14 mouse cellular contexts compared by ENCODE assay signal in genomic region chr7:131113676-131114075, GRCm38 (mm10). TPM values are rescaled to one million over a fixed set of nuclear protein-coding genes. Genes with fewer than 3 reads are reported as not detected.
DNase-seq lines count a peak whose midpoint lies in the region; ATAC-seq and TF ChIP-seq lines count a peak whose summit lies in the region.
"Had no signal": no experiment of that assay in that cellular context is flagged by ENCODE, and none has a peak within 500 bp of the region (broad histone marks: within the 10 kb centered on the region; RNA-seq: fewer than 3 reads in every experiment).

No protein-coding gene starts in this region.

- H3K27ac ChIP-seq in stomach, postnatal 0 days (replicated peaks) = no peak overlapping the region
- H3K27ac ChIP-seq in midbrain, embryonic 15.5 days = no peak overlapping the region
- H3K27ac ChIP-seq: hindbrain, embryonic 13.5 days; limb, embryonic 10.5 days had no signal

- H3K4me1 ChIP-seq in stomach, postnatal 0 days (replicated peaks; ENCODE audit: control insufficient read depth, insufficient read depth) = no peaks in the 10 kb centered on the region
- H3K4me1 ChIP-seq in midbrain, embryonic 15.5 days = no peaks in the 10 kb centered on the region
- H3K4me1 ChIP-seq: hindbrain, embryonic 13.5 days; limb, embryonic 10.5 days had no signal

- intact Hi-C loops in heart, postnatal 25 days (cut with DNase I) = no loop called here

- no peaks in the 10 kb centered on the region for H3K27me3 ChIP-seq in stomach, postnatal 0 days (ENCODE audit: control insufficient read depth, insufficient read depth, low read length)
- H3K27me3 ChIP-seq in midbrain, embryonic 15.5 days (replicated peaks) = no peaks in the 10 kb centered on the region
- H3K27me3 ChIP-seq: hindbrain, embryonic 13.5 days had no signal

- peak; percentile 4 to 6 for DNase-seq in heart, adult 18-20 months
- no peak for DNase-seq in heart, postnatal 25 days (ENCODE audit: low spot score)
- DNase-seq in retina, postnatal 1 day = peak; percentile 15
- no peak for DNase-seq in retina, embryonic 14.5 days (ENCODE audit: low spot score)
- peak; percentile 36 to 49 for DNase-seq in cerebellum, postnatal 36 days
- peak; percentile 18 for DNase-seq in stomach, postnatal 0 days (ENCODE audit: low spot score)
- DNase-seq: kidney, postnatal 36 days; thymus, adult 2 months had no signal

- H3K9me3 ChIP-seq in stomach, postnatal 0 days (ENCODE audit: control insufficient read depth, low read length) = no peaks in the 10 kb centered on the region
- no peaks in the 10 kb centered on the region for H3K9me3 ChIP-seq in midbrain, embryonic 15.5 days
- H3K9me3 ChIP-seq: hindbrain, embryonic 13.5 days; limb, embryonic 10.5 days had no signal

- no peak overlapping the region for H3K4me3 ChIP-seq in stomach, postnatal 0 days (ENCODE audit: low read depth, low read length)
- no peak overlapping the region for H3K4me3 ChIP-seq in midbrain, embryonic 15.5 days
- H3K4me3 ChIP-seq: hindbrain, embryonic 13.5 days; limb, embryonic 10.5 days; myocyte had no signal

- H3K4me2 ChIP-seq in stomach, postnatal 0 days (replicated peaks; ENCODE audit: low read depth) = no peak overlapping the region
- no peak overlapping the region for H3K4me2 ChIP-seq in midbrain, embryonic 15.5 days
- H3K4me2 ChIP-seq: hindbrain, embryonic 13.5 days had no signal

- TF ChIP-seq CTCF in stomach, postnatal 0 days (IDR thresholded peaks at IDR 0.05; ENCODE audit: low read depth) = no peak

- ATAC-seq in stomach, postnatal 0 days (ENCODE audit: low FRiP score, low TSS enrichment) = peak; percentile 41; the same call in 1 of the 2 replicates
- no peak for ATAC-seq in midbrain, embryonic 15.5 days (replicated peaks)

- no peak overlapping the region for H3K9ac ChIP-seq in stomach, postnatal 0 days (ENCODE audit: low read length)
- H3K9ac ChIP-seq in midbrain, embryonic 15.5 days = no peak overlapping the region
- H3K9ac ChIP-seq: hindbrain, embryonic 13.5 days had no signal

- TF ChIP-seq EP300 in stomach, postnatal 0 days (optimal IDR thresholded peaks at IDR 0.05) = no peak

- WGBS in stomach, postnatal 0 days = 46% methylated on average over 6 of the region's 6 CpGs
- 74% methylated on average over 6 of the region's 6 CpGs for WGBS in midbrain, embryonic 15.5 days

- no peaks in the 10 kb centered on the region for H3K36me3 ChIP-seq in stomach, postnatal 0 days (ENCODE audit: control insufficient read depth, insufficient read depth, low read length)
- H3K36me3 ChIP-seq in midbrain, embryonic 15.5 days (replicated peaks) = no peaks in the 10 kb centered on the region
- H3K36me3 ChIP-seq: hindbrain, embryonic 13.5 days; limb, embryonic 10.5 days had no signal

RNA-seq across cellular contexts. Expression of gene 4933402N03Rik, which starts 32.4 kb away (rescaled TPM):
- not detected for total RNA-seq in heart, adult 18-20 months (2021)
- total RNA-seq in heart, postnatal 25 days (2021) = not detected
- polyA plus RNA-seq in stomach, postnatal 0 days (2015; fragmentation: Nextera tagmentation; extraction: Ambion mirVana) = not detected in 2 replicates
- polyA plus RNA-seq in midbrain, embryonic 15.5 days (2015; fragmentation: Nextera tagmentation; extraction: Ambion mirVana) = not detected in 2 replicates
- total RNA-seq: ES-E14 had no signal
- polyA plus RNA-seq: hindbrain, embryonic 13.5 days; limb, embryonic 10.5 days; lung, embryonic 16.5 days; myocyte; thymus, adult 2 months had no signal

Comparison
In these comparisons a context has a peak if more than half of its experiments do, and no peak if none do; other contexts are left out.
1. DNase-seq: peak in heart, adult 18-20 months (2 of 2), retina, postnatal 1 day (single experiment), cerebellum, postnatal 36 days (2 of 2) and stomach, postnatal 0 days (single experiment); none in heart, postnatal 25 days (single experiment) and retina, embryonic 14.5 days (single experiment).